Mouse (Mus musculus) embryonic facial prominence, embryonic 10.5 days (tissue): ENCODE results near the gene Prpf3. TPM values are rescaled to one million over a fixed set of nuclear protein-coding genes. Genes with fewer than 3 reads are reported as not detected.
"Not testable (repeated sequence)": the region's sequence is repeated elsewhere in the genome, so short reads cannot be mapped to it uniquely, and the experiment has no call there.

ENCODE experiments used
- DNase-seq: peaks from one replicate; pipeline ENCODE4 v3.0.0-alpha.2; 2017; ENCODE audit warnings: low spot score
- H3K27ac ChIP-seq: fragments of 300-500 bp; sonication (generic); replicated peaks from 2 replicates; pipeline ENCODE4 v1.5.1; 2016; ENCODE audit warnings: mild to moderate bottlenecking
- H3K27me3 ChIP-seq: fragments of 300-500 bp; sonication (generic); replicated peaks from 2 replicates; pipeline ENCODE4 v1.6.1; 2016; ENCODE audit warnings: low read depth, mild to moderate bottlenecking; ENCODE audit not compliant: poor library complexity, severe bottlenecking
- H3K36me3 ChIP-seq: fragments of 300-500 bp; sonication (generic); replicated peaks from 2 replicates; pipeline ENCODE4 v1.6.1; 2016; ENCODE audit warnings: mild to moderate bottlenecking, moderate library complexity
- H3K4me1 ChIP-seq: fragments of 300-500 bp; sonication (generic); 2 replicates; pipeline ENCODE4 v1.6.1; 2016
- H3K4me3 ChIP-seq: fragments of 300-500 bp; sonication (generic); 2 replicates; pipeline ENCODE4 v1.5.1; 2016; ENCODE audit warnings: mild to moderate bottlenecking, moderate library complexity
- H3K9me3 ChIP-seq: fragments of 300-500 bp; sonication (generic); 2 replicates; pipeline ENCODE4 v1.6.1; 2016; ENCODE audit warnings: mild to moderate bottlenecking
- WGBS: fragments of 180-500 bp; shearing (Covaris S2); methylation state at CpG from one replicate; pipeline ENCODE4 v1.1.7; 2016; 5-methylcytosine and 5-hydroxymethylcytosine counted together
- polyA plus RNA-seq: library from polyadenylated mRNA; unstranded; fragments of >200 nt; fragmentation: Nextera tagmentation; extraction: Ambion mirVana; gene quantifications from 2 replicates; pipeline ENCODE4 v1.2.1, GENCODE M21; 2016

The Prpf3 gene
- polyA plus RNA-seq, 1 experiment from 2014 or later, result 75.6 TPM

- Histone ChIP-seq H3K27ac (no peak overlapping the region), H3K27me3 (no peaks in the 10 kb centered on the region), H3K9me3 (no peaks in the 10 kb centered on the region), H3K36me3 (peaks cover 78% of the 10 kb centered on the region), H3K4me3 (no peak overlapping the region), H3K4me1 (peaks cover 16% of the 10 kb centered on the region)
- no peak for DNase-seq
- WGBS, result 93% methylated on average over 2 of the region's 2 CpGs
Measured at GRCm38 (mm10) chr3:95867408-95867807, 11.7 kb upstream of the Prpf3 start.

- WGBS, result 90% methylated on average over 5 of the region's 5 CpGs
- no peak overlapping the region for H3K4me3 ChIP-seq
- H3K27me3 ChIP-seq, result no peaks in the 10 kb centered on the region
- H3K27ac ChIP-seq, result no peak overlapping the region
- no peaks in the 10 kb centered on the region for H3K9me3 ChIP-seq
- peaks cover 91% of the 10 kb centered on the region for H3K36me3 ChIP-seq
- H3K4me1 ChIP-seq, result peaks cover 10% of the 10 kb centered on the region
- no peak for DNase-seq
Measured at GRCm38 (mm10) chr3:95866071-95866470, 10.4 kb upstream of the Prpf3 start.

DNA sequence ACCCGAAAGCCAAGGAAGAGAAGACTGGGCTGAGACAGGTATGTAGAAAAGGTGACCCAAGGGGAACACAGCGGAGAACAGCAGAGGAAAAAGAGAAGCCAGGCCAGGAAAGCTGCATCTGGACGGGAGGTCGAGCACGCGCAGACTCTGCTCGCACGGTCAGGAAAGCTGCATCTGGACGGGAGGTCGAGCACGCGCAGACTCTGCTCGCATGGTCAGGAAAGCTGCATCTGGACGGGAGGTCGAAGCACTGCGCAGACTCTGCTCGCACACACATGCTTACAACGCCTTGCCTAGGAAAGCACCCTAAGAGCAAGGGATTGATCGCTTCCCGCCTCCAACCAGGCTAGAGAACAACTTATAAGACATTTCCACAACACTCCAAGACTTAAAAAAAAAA is 9.9 kb upstream of the Prpf3 start:
- peaks cover 6% of the 10 kb centered on the region for H3K4me1 ChIP-seq
- no peak for DNase-seq
- H3K9me3 ChIP-seq, result no peaks in the 10 kb centered on the region
- 92% methylated on average over 20 of the region's 20 CpGs for WGBS
- no peak overlapping the region for H3K27ac ChIP-seq
- H3K36me3 ChIP-seq, result peaks cover 91% of the 10 kb centered on the region
- H3K27me3 ChIP-seq, result no peaks in the 10 kb centered on the region
- no peak overlapping the region for H3K4me3 ChIP-seq

GRCm38 (mm10) chr3:95865050-95865449 is 9.4 kb upstream of the Prpf3 start:
- Histone ChIP-seq H3K4me3 (no peak overlapping the region), H3K36me3 (peaks cover 87% of the 10 kb centered on the region), H3K9me3 (no peaks in the 10 kb centered on the region), H3K27ac (no peak overlapping the region), H3K4me1 (peaks cover under 1% of the 10 kb centered on the region; the same call in 1 of the 2 replicates), H3K27me3 (no peaks in the 10 kb centered on the region)
- 94% methylated on average over 5 of the region's 5 CpGs for WGBS
- DNase-seq, result no peak

GRCm38 (mm10) chr3:95863578-95863977 is 7.9 kb upstream of the Prpf3 start:
- WGBS, result 79% methylated on average over 7 of the region's 7 CpGs

GRCm38 (mm10) chr3:95861796-95862195 is 6.1 kb upstream of the Prpf3 start:
- Histone ChIP-seq H3K27me3 (no peaks in the 10 kb centered on the region), H3K9me3 (no peaks in the 10 kb centered on the region), H3K27ac (no peak overlapping the region), H3K4me3 (no peak overlapping the region), H3K4me1 (no peaks in the 10 kb centered on the region), H3K36me3 (peaks cover 54% of the 10 kb centered on the region)
- WGBS, result 47% methylated on average over 2 of the region's 2 CpGs
- DNase-seq, result peak; percentile 52

More at GRCm38 (mm10) chr3:95863578-95863977, 7.9 kb upstream of the Prpf3 start:
- no peak overlapping the region for H3K4me3 ChIP-seq
- no peaks in the 10 kb centered on the region for H3K9me3 ChIP-seq
- DNase-seq, result no peak
- H3K27me3 ChIP-seq, result no peaks in the 10 kb centered on the region
- no peaks in the 10 kb centered on the region for H3K4me1 ChIP-seq
- peaks cover 72% of the 10 kb centered on the region for H3K36me3 ChIP-seq
- no peak overlapping the region for H3K27ac ChIP-seq

- peaks cover 49% of the 10 kb centered on the region for H3K36me3 ChIP-seq
- no peaks in the 10 kb centered on the region for H3K27me3 ChIP-seq
- WGBS, result 75% methylated on average over 10 of the region's 10 CpGs
- H3K4me1 ChIP-seq, result no peaks in the 10 kb centered on the region
- H3K9me3 ChIP-seq, result no peaks in the 10 kb centered on the region
- H3K27ac ChIP-seq, result no peak overlapping the region
- DNase-seq, result no peak
- no peak overlapping the region for H3K4me3 ChIP-seq
Measured at GRCm38 (mm10) chr3:95861216-95861615, 5.5 kb upstream of the Prpf3 start.

DNA sequence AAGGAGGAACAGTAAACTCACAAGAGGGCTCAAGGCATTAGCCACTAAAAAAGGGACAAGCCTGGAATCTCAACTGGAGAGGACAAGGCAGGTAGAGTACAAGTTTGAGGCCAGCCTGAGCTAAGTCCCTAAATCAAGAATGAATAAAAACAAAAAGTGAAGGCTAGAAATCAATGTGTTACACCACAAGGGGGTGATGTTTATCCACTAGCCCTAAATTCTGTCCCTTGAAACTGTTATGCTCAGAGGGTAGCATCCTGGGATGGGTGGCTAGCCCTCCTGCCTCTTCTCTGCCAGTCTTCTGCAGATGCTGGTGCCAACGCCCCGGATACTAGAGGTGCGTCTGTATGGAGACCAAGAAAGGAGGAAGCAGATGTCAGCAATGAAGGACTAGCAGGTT is 4.6 kb upstream of the Prpf3 start:
- no peaks in the 10 kb centered on the region for H3K4me1 ChIP-seq
- H3K27ac ChIP-seq, result no peak overlapping the region
- WGBS, result 83% methylated on average over 3 of the region's 3 CpGs
- H3K27me3 ChIP-seq, result no peaks in the 10 kb centered on the region
- DNase-seq, result no peak
- peaks cover 40% of the 10 kb centered on the region for H3K36me3 ChIP-seq
- no peaks in the 10 kb centered on the region for H3K9me3 ChIP-seq
- H3K4me3 ChIP-seq, result no peak overlapping the region

DNA sequence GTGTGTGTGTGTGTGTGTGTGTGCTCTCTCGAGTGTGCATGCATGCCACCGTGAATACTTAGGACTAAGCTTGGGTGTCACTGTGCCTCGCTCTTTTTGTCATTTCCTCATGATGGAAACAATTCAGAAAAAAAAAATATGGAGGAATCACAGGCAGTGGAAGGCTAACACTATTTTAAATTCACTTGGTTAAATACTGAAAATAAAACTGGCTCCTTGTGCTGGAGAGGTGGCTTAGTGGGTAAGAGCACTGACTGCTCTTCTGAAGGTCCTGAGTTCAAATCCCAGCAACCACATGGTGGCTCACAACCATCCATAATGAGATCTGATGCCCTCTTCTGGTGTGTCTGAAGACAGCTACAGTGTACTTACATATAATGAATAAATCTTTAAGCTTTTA is 2.6 kb upstream of the Prpf3 start:
- H3K4me3 ChIP-seq, DNase-seq, H3K4me1 ChIP-seq, H3K27me3 ChIP-seq, H3K9me3 ChIP-seq, H3K27ac ChIP-seq: not testable (repeated sequence)
- WGBS, result 84% methylated on average over 3 of the region's 3 CpGs
- H3K36me3 ChIP-seq, result peaks cover 25% of the 10 kb centered on the region

- H3K4me3 ChIP-seq, H3K9me3 ChIP-seq, H3K4me1 ChIP-seq, DNase-seq, H3K27ac ChIP-seq, H3K27me3 ChIP-seq: not testable (repeated sequence)
- 83% methylated on average over 1 of the region's 1 CpGs for WGBS
- H3K36me3 ChIP-seq, result peaks cover 27% of the 10 kb centered on the region
Measured at GRCm38 (mm10) chr3:95857050-95857449, 1.4 kb upstream of the Prpf3 start.

GRCm38 (mm10) chr3:95856115-95856514 is 430 bp upstream of the Prpf3 start:
- no peaks in the 10 kb centered on the region for H3K27me3 ChIP-seq
- H3K4me1 ChIP-seq, result peaks cover 8% of the 10 kb centered on the region
- peaks cover 27% of the 10 kb centered on the region for H3K36me3 ChIP-seq
- peak overlapping the region; percentile 91 for H3K27ac ChIP-seq
- H3K4me3 ChIP-seq, result peak overlapping the region; percentile 78
- H3K9me3 ChIP-seq, result no peaks in the 10 kb centered on the region
- 26% methylated on average over 7 of the region's 7 CpGs for WGBS
- no peak for DNase-seq

DNA sequence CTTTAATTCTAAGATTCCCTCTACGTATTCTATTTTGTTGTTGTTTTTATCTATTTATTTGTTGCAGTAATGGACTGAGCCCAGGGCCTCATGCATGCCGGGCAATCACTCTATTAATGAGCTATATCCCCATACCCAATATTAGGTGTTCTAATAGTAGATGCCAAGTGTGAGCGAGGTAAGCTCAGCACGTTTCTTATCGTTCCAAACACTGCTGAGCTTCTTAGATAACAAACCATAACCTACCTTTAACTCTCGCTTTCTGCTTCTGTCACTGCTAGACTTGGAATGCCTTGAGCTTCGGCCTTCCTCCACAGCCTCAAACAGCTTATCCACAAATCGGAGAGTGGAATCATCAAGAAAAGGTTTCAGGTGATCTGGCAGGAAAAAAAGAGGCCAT is 4.4 kb downstream of the Prpf3 start:
- no peaks in the 10 kb centered on the region for H3K9me3 ChIP-seq
- 93% methylated on average over 8 of the region's 8 CpGs for WGBS

DNA sequence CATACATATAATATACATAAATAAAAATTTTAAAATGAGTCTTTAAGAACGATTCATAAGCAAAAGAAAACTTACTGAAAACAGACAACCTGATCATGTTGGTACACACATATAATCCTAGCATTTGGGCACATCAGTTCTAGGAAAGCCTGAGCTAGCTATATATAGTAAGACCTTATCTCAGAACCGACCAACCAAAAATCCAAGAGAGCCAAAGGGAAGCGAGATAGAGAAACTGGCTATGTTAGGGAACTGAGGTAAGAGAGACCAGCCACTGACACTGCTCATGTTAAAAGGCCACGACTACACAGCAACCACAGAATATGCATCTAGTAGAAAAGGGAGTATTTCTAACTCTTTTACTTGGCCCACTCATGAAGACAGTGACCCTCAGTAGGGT is 5.1 kb downstream of the Prpf3 start:
- 82% methylated on average over 4 of the region's 4 CpGs for WGBS
- H3K36me3 ChIP-seq, result peaks cover 82% of the 10 kb centered on the region
- H3K4me3 ChIP-seq, result no peak overlapping the region
- H3K4me1 ChIP-seq, result peaks cover 8% of the 10 kb centered on the region
- no peak overlapping the region for H3K27ac ChIP-seq
- no peaks in the 10 kb centered on the region for H3K27me3 ChIP-seq
- no peaks in the 10 kb centered on the region for H3K9me3 ChIP-seq
- no peak for DNase-seq

More for the DNA sequence above, 4.4 kb downstream of the Prpf3 start:
- H3K27me3 ChIP-seq, result no peaks in the 10 kb centered on the region
- DNase-seq, result no peak
- no peak overlapping the region for H3K27ac ChIP-seq
- H3K36me3 ChIP-seq, result peaks cover 74% of the 10 kb centered on the region
- H3K4me1 ChIP-seq, result peaks cover 8% of the 10 kb centered on the region
- H3K4me3 ChIP-seq, result no peak overlapping the region
